Mouse (Mus musculus) forebrain, embryonic 15.5 days (tissue): ENCODE results near the gene Sort1. TPM values are rescaled to one million over a fixed set of nuclear protein-coding genes. Genes with fewer than 3 reads are reported as not detected.

Source experiments
- ATAC-seq: fragments of 200-750 bp; cut with Nextera tagmentation; replicated peaks from 2 replicates; pipeline ENCODE4 v1.8.0; 2017; ENCODE audit warnings: mild to moderate bottlenecking, moderate TSS enrichment, moderate library complexity
- H3K27ac ChIP-seq: fragments of 300-500 bp; sonication (generic); replicated peaks from 2 replicates; pipeline ENCODE4 v1.5.1; 2015; ENCODE audit warnings: mild to moderate bottlenecking, inconsistent platforms
- H3K27me3 ChIP-seq: fragments of 300-500 bp; sonication (generic); 2 replicates; pipeline ENCODE4 v1.6.1; 2015; ENCODE audit warnings: inconsistent platforms
- H3K36me3 ChIP-seq: fragments of 300-500 bp; sonication (generic); 2 replicates; pipeline ENCODE4 v1.6.1; 2015; ENCODE audit warnings: mild to moderate bottlenecking, inconsistent platforms
- H3K4me1 ChIP-seq: fragments of 300-500 bp; sonication (generic); 2 replicates; pipeline ENCODE4 v1.6.1; 2015; ENCODE audit warnings: inconsistent platforms
- H3K4me2 ChIP-seq: fragments of 300-500 bp; sonication (generic); replicated peaks from 2 replicates; pipeline ENCODE4 v1.6.1; 2015; ENCODE audit warnings: mild to moderate bottlenecking, inconsistent platforms
- H3K4me3 ChIP-seq: fragments of 300-500 bp; sonication (generic); 2 replicates; pipeline ENCODE4 v1.5.1; 2015; ENCODE audit warnings: mild to moderate bottlenecking, inconsistent platforms
- H3K9ac ChIP-seq: fragments of 300-500 bp; sonication (generic); replicated peaks from 2 replicates; pipeline ENCODE4 v1.6.1; 2015; ENCODE audit warnings: mild to moderate bottlenecking, inconsistent platforms
- H3K9me3 ChIP-seq: fragments of 300-500 bp; sonication (generic); 2 replicates; pipeline ENCODE4 v1.6.1; 2016; ENCODE audit warnings: inconsistent platforms
- WGBS: fragments of 180-500 bp; shearing (Covaris S2); methylation state at CpG from one replicate; pipeline ENCODE4 v1.1.7; 2015; ENCODE audit warnings: mixed read lengths; 5-methylcytosine and 5-hydroxymethylcytosine counted together
- polyA plus RNA-seq: library from polyadenylated mRNA; unstranded; fragments of >200 nt; fragmentation: Nextera tagmentation; extraction: Ambion mirVana; gene quantifications from 2 replicates; pipeline ENCODE4 v1.2.1, GENCODE M21; 2015

Sort1 gene
- polyA plus RNA-seq, 1 experiment from 2014 or later = 25.7 TPM

DNA sequence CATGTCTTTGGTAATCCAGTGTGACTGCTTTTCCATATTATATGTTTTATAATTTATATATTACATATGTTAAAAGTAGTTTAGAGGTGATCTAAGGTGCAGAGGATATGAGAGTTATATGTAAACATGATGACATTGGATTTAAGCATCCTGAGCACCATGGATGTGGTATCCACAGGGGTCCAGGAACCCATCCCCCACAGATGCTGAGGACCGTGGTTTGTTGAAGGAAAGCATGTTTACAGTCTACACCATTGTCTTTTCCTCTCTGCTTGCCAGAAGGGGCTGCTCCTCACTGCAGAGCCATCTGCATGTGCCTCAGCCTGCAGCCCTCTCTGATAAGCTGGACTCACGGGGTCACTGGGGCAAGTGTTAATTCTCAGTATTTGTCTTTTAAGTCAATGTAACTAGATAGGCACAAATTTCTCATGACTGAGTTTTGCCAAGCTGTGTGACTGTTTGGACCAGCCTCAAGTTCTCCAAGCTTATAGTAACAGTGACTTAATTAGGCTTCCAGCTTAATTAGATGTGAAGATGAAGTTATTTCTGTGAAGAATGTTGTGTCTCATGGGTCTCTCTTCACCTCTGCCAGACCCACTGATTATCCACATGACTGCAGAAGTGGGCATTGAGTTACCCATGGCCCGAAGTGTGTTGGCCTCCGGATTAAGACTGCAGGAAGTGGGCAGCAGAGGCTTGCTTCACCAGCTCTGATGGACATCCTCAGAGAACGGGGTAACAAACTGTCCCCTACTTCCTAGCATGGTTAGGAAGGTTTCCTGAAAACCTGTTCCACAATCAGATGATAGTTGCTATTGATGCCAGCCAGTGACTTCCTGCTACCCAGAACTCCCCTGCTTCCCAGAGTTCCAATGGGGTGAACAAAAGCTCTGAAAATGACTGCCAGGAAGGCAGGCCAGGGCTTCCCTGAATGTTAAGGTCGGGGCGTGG, 14.0 kb downstream of the Sort1 start:
- no peaks in the 10 kb centered on the region for H3K36me3 ChIP-seq
- H3K9me3 ChIP-seq = no peaks in the 10 kb centered on the region
- peaks cover 58% of the 10 kb centered on the region for H3K4me1 ChIP-seq
- no peak overlapping the region for H3K4me2 ChIP-seq
- ATAC-seq = no peak
- no peak overlapping the region for H3K9ac ChIP-seq
- no peaks in the 10 kb centered on the region for H3K27me3 ChIP-seq
- WGBS = 59% methylated on average over 7 of the region's 7 CpGs
- no peak overlapping the region for H3K4me3 ChIP-seq
- H3K27ac ChIP-seq = peak overlapping the region; percentile 24; the same call in 1 of the 2 replicates

- no peaks in the 10 kb centered on the region for H3K27me3 ChIP-seq
- H3K27ac ChIP-seq = no peak overlapping the region; the same call in 1 of the 2 replicates
- H3K36me3 ChIP-seq = no peaks in the 10 kb centered on the region
- H3K4me2 ChIP-seq = no peak overlapping the region
- peaks cover 37% of the 10 kb centered on the region for H3K4me1 ChIP-seq
- H3K4me3 ChIP-seq = no peak overlapping the region
- H3K9me3 ChIP-seq = no peaks in the 10 kb centered on the region
- H3K9ac ChIP-seq = no peak overlapping the region
- 67% methylated on average over 6 of the region's 6 CpGs for WGBS
- ATAC-seq = no peak
These were observed 16.7 kb downstream of the Sort1 start for GRCm38 (mm10) chr3:108300455-108301030.

DNA sequence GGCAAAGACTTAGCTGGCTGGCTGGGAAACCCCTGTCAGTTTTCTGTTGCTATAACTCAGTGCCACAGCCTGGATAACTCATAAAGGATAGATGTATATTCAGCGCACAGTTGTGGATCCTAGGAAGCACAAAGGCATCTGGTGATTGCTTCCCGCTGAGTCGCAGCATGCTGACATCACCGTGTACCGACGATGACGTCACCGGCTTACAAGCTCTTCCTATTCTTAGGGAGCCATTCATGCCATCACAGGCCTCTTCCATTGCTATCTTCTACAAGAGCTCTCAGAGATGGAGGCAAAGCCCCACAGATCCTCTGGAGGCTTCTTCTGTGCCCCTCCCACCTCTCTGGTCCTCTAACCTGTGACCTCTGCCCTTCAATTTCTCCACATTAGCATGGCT, 19.8 kb downstream of the Sort1 start:
- WGBS = 91% methylated on average over 8 of the region's 8 CpGs

GRCm38 (mm10) chr3:108304747-108305146, 20.9 kb downstream of the Sort1 start:
- no peak overlapping the region for H3K4me3 ChIP-seq
- peaks cover 28% of the 10 kb centered on the region for H3K4me1 ChIP-seq
- H3K27ac ChIP-seq = no peak overlapping the region
- ATAC-seq = 0 out of 2 replicates have a peak, but pooled peaks have one; percentile 33
- no peak overlapping the region for H3K9ac ChIP-seq
- no peaks in the 10 kb centered on the region for H3K9me3 ChIP-seq
- H3K36me3 ChIP-seq = no peaks in the 10 kb centered on the region; the same call in 1 of the 2 replicates
- no peak overlapping the region for H3K4me2 ChIP-seq
- WGBS = 87% methylated on average over 4 of the region's 4 CpGs
- no peaks in the 10 kb centered on the region for H3K27me3 ChIP-seq

More for the DNA sequence above, 19.8 kb downstream of the Sort1 start:
- Histone ChIP-seq H3K4me2 (no peak overlapping the region), H3K36me3 (no peaks in the 10 kb centered on the region), H3K4me3 (no peak overlapping the region), H3K9ac (no peak overlapping the region), H3K9me3 (no peaks in the 10 kb centered on the region), H3K27me3 (no peaks in the 10 kb centered on the region), H3K27ac (no peak overlapping the region), H3K4me1 (peaks cover 28% of the 10 kb centered on the region)
- ATAC-seq = no peak

DNA sequence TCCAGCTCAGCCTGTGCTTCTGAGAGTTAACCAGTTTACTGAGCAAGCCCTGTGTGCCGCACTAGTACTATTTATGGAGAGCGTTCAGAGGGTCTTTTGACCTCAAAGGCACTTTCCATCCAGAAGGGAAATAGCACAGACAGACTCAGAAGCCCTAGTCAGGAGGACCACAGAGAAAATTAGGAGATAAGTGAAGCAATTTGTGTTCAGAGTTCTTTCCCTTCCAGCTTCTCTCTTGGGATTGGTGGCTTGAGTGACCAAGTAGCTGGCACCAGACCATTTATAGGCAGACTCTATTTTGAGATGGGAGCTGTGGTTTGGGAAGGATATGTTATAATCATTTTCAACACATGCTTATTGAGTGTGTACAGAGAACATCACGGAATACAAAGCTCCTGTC, 22.5 kb downstream of the Sort1 start:
- H3K9me3 ChIP-seq = no peaks in the 10 kb centered on the region
- H3K27ac ChIP-seq = peak overlapping the region; percentile 24; the same call in 1 of the 2 replicates
- peaks cover 22% of the 10 kb centered on the region for H3K4me1 ChIP-seq
- no peak for ATAC-seq
- H3K4me2 ChIP-seq = no peak overlapping the region
- no peaks in the 10 kb centered on the region for H3K27me3 ChIP-seq
- no peak overlapping the region for H3K9ac ChIP-seq
- 75% methylated on average over 3 of the region's 3 CpGs for WGBS
- peaks cover 7% of the 10 kb centered on the region for H3K36me3 ChIP-seq
- H3K4me3 ChIP-seq = no peak overlapping the region

DNA sequence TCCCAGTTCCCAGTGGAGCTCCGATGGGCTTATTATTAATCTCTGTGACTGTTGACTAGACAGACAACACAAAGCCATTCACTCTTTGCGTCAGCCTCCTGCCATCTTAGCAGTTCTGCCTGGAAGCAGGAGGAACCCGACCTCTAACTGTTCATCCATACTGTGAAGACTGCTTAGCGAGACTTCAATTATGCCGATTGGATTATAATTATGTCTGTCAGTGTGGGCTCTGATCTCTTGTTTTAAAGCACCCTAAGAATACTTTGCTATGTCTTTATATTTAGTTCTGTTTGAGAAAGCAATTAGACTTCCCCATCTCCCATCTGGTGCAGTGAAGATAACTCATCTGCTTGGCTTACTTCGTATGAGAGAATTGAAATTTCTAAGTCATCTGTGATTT, 23.6 kb downstream of the Sort1 start:
- WGBS = 44% methylated on average over 6 of the region's 6 CpGs
- no peak; the same call in 1 of the 2 replicates for ATAC-seq
- H3K27ac ChIP-seq = peak overlapping the region; percentile 71
- no peak overlapping the region for H3K9ac ChIP-seq
- no peaks in the 10 kb centered on the region for H3K9me3 ChIP-seq
- no peak overlapping the region for H3K4me2 ChIP-seq
- no peaks in the 10 kb centered on the region for H3K27me3 ChIP-seq
- no peak overlapping the region for H3K4me3 ChIP-seq
- peaks cover 10% of the 10 kb centered on the region for H3K36me3 ChIP-seq
- peaks cover 22% of the 10 kb centered on the region for H3K4me1 ChIP-seq

DNA sequence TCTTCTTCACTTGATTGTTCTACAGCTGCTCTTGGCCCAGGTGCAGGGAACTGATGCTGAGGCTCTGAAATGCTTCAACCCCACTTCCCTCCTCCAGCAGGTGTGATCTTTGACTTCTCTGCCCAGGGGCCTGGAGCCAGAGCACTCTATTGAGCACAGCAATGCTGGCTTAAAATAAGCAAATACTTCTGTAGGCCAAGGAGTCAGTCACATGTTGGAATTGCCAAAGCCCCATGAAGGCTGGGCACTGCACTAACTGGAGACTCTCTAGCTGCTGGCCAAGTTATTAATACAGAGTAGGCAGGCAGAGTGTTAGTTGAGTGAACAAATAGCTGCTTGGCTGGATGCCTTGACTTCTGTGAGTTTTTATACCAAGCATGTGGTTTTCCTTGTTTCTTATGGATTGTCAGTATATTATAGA, 27.0 kb downstream of the Sort1 start:
- no peaks in the 10 kb centered on the region for H3K27me3 ChIP-seq
- no peak for ATAC-seq

GRCm38 (mm10) chr3:108311688-108312087, 27.8 kb downstream of the Sort1 start:
- H3K27me3 ChIP-seq = no peaks in the 10 kb centered on the region
- no peak overlapping the region for H3K4me3 ChIP-seq
- H3K9me3 ChIP-seq = no peaks in the 10 kb centered on the region
- WGBS = 94% methylated on average over 4 of the region's 4 CpGs
- H3K9ac ChIP-seq = no peak overlapping the region
- peaks cover 10% of the 10 kb centered on the region for H3K36me3 ChIP-seq
- H3K4me1 ChIP-seq = peaks cover 10% of the 10 kb centered on the region
- H3K4me2 ChIP-seq = no peak overlapping the region
- H3K27ac ChIP-seq = no peak overlapping the region
- ATAC-seq = no peak

More for the DNA sequence above, 27.0 kb downstream of the Sort1 start:
- Histone ChIP-seq H3K36me3 (peaks cover 10% of the 10 kb centered on the region), H3K4me1 (peaks cover 17% of the 10 kb centered on the region), H3K9me3 (no peaks in the 10 kb centered on the region), H3K9ac (no peak overlapping the region), H3K27ac (no peak overlapping the region), H3K4me2 (no peak overlapping the region), H3K4me3 (no peak overlapping the region)

DNA sequence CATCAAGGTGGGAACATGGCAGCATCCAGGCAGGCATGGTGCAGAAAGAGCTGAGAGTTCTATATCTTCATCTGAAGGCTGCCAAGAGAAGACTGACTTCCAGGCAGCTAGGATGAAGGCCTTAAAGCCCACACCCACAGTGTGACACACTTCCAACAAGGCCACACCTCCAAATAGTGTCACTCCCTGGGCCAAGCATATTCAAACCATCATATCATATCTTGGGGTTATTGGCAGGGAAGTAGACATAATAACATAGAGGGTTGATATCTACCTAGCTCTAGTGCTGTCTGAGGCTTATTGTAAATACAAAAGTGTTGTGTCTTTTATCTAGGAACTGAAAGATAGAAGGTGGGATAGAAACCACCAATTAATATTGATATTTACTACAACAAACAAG, 28.5 kb downstream of the Sort1 start:
- H3K9me3 ChIP-seq = no peaks in the 10 kb centered on the region

GRCm38 (mm10) chr3:108313138-108313537, 29.3 kb downstream of the Sort1 start:
- no peak for ATAC-seq
- H3K9me3 ChIP-seq = no peaks in the 10 kb centered on the region
- H3K9ac ChIP-seq = no peak overlapping the region
- no peak overlapping the region for H3K4me2 ChIP-seq
- H3K27me3 ChIP-seq = no peaks in the 10 kb centered on the region
- H3K36me3 ChIP-seq = peaks cover 10% of the 10 kb centered on the region
- peaks cover under 1% of the 10 kb centered on the region; the same call in 1 of the 2 replicates for H3K4me1 ChIP-seq
- 89% methylated on average over 4 of the region's 4 CpGs for WGBS
- H3K27ac ChIP-seq = no peak overlapping the region
- no peak overlapping the region for H3K4me3 ChIP-seq

More for the DNA sequence above, 28.5 kb downstream of the Sort1 start:
- Histone ChIP-seq H3K4me3 (no peak overlapping the region), H3K36me3 (peaks cover 10% of the 10 kb centered on the region), H3K4me2 (no peak overlapping the region), H3K27ac (no peak overlapping the region), H3K4me1 (peaks cover 7% of the 10 kb centered on the region), H3K9ac (no peak overlapping the region), H3K27me3 (no peaks in the 10 kb centered on the region)
- ATAC-seq = no peak

DNA sequence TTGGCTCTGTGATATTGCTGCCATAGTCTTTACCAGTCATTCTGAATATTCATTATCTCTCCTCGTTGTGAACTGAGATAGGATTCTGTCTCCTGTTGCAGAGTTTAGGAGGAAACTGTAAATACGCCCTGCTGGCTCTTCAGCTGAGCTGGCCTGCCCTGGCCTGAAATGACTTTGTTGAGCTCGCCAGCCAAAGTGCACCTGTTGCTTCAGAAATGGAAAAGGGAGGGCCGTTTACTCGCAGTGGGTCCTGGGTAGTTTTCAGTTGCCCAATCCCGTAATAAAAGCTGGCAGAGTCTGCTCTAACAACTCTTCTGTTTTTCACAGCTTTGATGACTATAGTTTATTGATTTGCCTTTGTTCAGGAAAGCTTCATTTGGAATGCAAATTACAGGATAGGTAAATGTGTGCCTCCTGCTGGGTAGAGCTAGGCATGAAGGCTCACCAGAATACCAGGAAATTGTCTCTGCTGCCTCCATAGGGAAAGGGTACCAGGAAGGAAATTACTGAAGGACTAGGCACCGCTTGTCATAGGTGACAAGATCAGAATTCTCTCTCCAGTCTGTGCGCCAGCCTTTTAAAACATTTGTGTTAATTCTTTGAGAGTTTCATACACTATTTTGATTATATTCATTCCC, 30.3 kb downstream of the Sort1 start:
- 64% methylated on average over 8 of the region's 8 CpGs for WGBS
- Histone ChIP-seq H3K4me1 (peaks cover 6% of the 10 kb centered on the region), H3K9me3 (no peaks in the 10 kb centered on the region), H3K27me3 (no peaks in the 10 kb centered on the region), H3K27ac (no peak overlapping the region), H3K36me3 (peaks cover 10% of the 10 kb centered on the region), H3K9ac (no peak overlapping the region), H3K4me3 (no peak overlapping the region), H3K4me2 (no peak overlapping the region)
- ATAC-seq = no peak

DNA sequence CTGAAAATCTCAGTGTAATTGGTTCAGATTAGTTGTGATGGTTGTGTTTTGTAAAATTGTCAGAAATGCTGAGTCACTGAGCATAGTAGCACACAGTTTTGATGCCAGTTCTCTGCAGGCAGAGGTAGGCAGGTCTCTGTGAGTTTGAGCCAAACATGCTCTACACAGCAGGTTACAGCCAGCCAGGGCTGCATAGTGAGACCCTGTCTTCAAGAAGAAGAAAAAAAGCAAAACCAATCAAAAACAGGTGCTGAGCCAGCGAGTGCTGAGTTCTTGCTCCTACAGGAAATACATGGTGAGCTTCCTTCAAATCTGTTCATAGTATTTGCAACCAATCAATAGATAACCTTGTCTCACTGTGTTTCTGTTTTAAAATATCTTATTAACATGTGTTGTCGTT, 34.6 kb downstream of the Sort1 start:
- no peaks in the 10 kb centered on the region for H3K9me3 ChIP-seq
- no peak overlapping the region for H3K9ac ChIP-seq
- H3K36me3 ChIP-seq = 0 out of 2 replicates have a peak, but pooled peaks cover 3% of the 10 kb centered on the region
- no peak for ATAC-seq
- 66% methylated on average over 2 of the region's 2 CpGs for WGBS
- H3K27ac ChIP-seq = 0 out of 2 replicates have a peak overlapping the region, but pooled peaks have one; percentile 1
- no peaks in the 10 kb centered on the region for H3K27me3 ChIP-seq
- peaks cover 22% of the 10 kb centered on the region for H3K4me1 ChIP-seq
- no peak overlapping the region for H3K4me2 ChIP-seq
- H3K4me3 ChIP-seq = no peak overlapping the region
